7 mouse cellular contexts compared by ENCODE assay signal in genomic region chr1:59669962-59670630, GRCm38 (mm10). TPM values are rescaled to one million over a fixed set of nuclear protein-coding genes. Genes with fewer than 3 reads are reported as not detected.
DNase-seq lines count a peak whose midpoint lies in the region; ATAC-seq and TF ChIP-seq lines count a peak whose summit lies in the region.

No protein-coding gene starts in this region.

- peak overlapping the region; percentile 70 for H3K27ac ChIP-seq in ES-Bruce4 (ENCODE audit: insufficient read depth, low read length)
- H3K27ac ChIP-seq in embryonic facial prominence, embryonic 12.5 days: peak overlapping the region; percentile 97
- peak overlapping the region; percentile 95 for H3K27ac ChIP-seq in heart, embryonic 13.5 days (replicated peaks)
- H3K27ac ChIP-seq in lung, embryonic 16.5 days (ENCODE audit: low read length): peak overlapping the region; percentile 93

- under 1% methylated on average over 53 of the region's 54 CpGs for WGBS in embryonic facial prominence, embryonic 12.5 days
- under 1% methylated on average over 39 of the region's 54 CpGs for WGBS in heart, embryonic 13.5 days
- WGBS in lung, embryonic 16.5 days: under 1% methylated on average over 25 of the region's 54 CpGs

- TF ChIP-seq CTCF in ES-Bruce4 (IDR thresholded peaks at IDR 0.05; ENCODE audit: low read depth, low read length): no peak

- H3K4me2 ChIP-seq in embryonic facial prominence, embryonic 12.5 days (replicated peaks): peak overlapping the region; percentile 83
- peak overlapping the region; percentile 81 for H3K4me2 ChIP-seq in heart, embryonic 13.5 days
- H3K4me2 ChIP-seq in lung, embryonic 16.5 days (ENCODE audit: low read depth, low read length): peak overlapping the region; percentile 77

- peak overlapping the region; percentile 96 for H3K9ac ChIP-seq in ES-Bruce4 (ENCODE audit: low read depth, poor library complexity, severe bottlenecking)
- peak overlapping the region; percentile 99 for H3K9ac ChIP-seq in embryonic facial prominence, embryonic 12.5 days
- peak overlapping the region; percentile 99 for H3K9ac ChIP-seq in heart, embryonic 13.5 days
- H3K9ac ChIP-seq in lung, embryonic 16.5 days (ENCODE audit: low read length): peak overlapping the region; percentile 82

- no peaks in the 10 kb centered on the region for H3K9me3 ChIP-seq in ES-Bruce4 (replicated peaks; ENCODE audit: control insufficient read depth, insufficient read depth, low read length, poor library complexity, severe bottlenecking)
- H3K9me3 ChIP-seq in embryonic facial prominence, embryonic 12.5 days: no peaks in the 10 kb centered on the region
- no peaks in the 10 kb centered on the region for H3K9me3 ChIP-seq in heart, embryonic 13.5 days
- no peaks in the 10 kb centered on the region for H3K9me3 ChIP-seq in lung, embryonic 16.5 days (ENCODE audit: control insufficient read depth, low read length)

- peaks cover 3% of the 10 kb centered on the region; the same call in 1 of the 2 replicates for H3K36me3 ChIP-seq in ES-Bruce4 (ENCODE audit: control insufficient read depth, insufficient read depth, low read length, poor library complexity, severe bottlenecking)
- peaks cover 3% of the 10 kb centered on the region; the same call in 1 of the 2 replicates for H3K36me3 ChIP-seq in embryonic facial prominence, embryonic 12.5 days
- peaks cover 9% of the 10 kb centered on the region for H3K36me3 ChIP-seq in heart, embryonic 13.5 days
- H3K36me3 ChIP-seq in lung, embryonic 16.5 days (ENCODE audit: control insufficient read depth, insufficient read depth, low read length): no peaks in the 10 kb centered on the region

- no peak for TF ChIP-seq POLR2A in ES-Bruce4 (IDR thresholded peaks at IDR 0.05; ENCODE audit: insufficient read depth, low read length)

- no peaks in the 10 kb centered on the region for H3K4me1 ChIP-seq in ES-Bruce4 (ENCODE audit: control insufficient read depth, insufficient read depth, low read length)
- H3K4me1 ChIP-seq in embryonic facial prominence, embryonic 12.5 days: peaks cover 13% of the 10 kb centered on the region
- H3K4me1 ChIP-seq in heart, embryonic 13.5 days: peaks cover 24% of the 10 kb centered on the region
- H3K4me1 ChIP-seq in lung, embryonic 16.5 days (replicated peaks; ENCODE audit: control insufficient read depth, insufficient read depth, low read length): peaks cover 17% of the 10 kb centered on the region

- ATAC-seq in embryonic facial prominence, embryonic 12.5 days (ENCODE audit: insufficient number of reproducible peaks, insufficient read depth, low FRiP score, low TSS enrichment): peak; percentile 57
- peak; percentile 41; the same call in 1 of the 2 replicates for ATAC-seq in heart, embryonic 13.5 days (ENCODE audit: extremely low read depth, insufficient number of reproducible peaks, low FRiP score, low TSS enrichment)
- ATAC-seq in lung, embryonic 16.5 days (ENCODE audit: low read depth): peak; percentile 68

- no peaks in the 10 kb centered on the region for H3K27me3 ChIP-seq in ES-Bruce4 (ENCODE audit: control insufficient read depth, insufficient read depth, low read length, poor library complexity, severe bottlenecking)
- no peaks in the 10 kb centered on the region for H3K27me3 ChIP-seq in embryonic facial prominence, embryonic 12.5 days
- H3K27me3 ChIP-seq in heart, embryonic 13.5 days (replicated peaks): no peaks in the 10 kb centered on the region
- H3K27me3 ChIP-seq in lung, embryonic 16.5 days (ENCODE audit: control insufficient read depth, insufficient read depth, low read depth, low read length): no peaks in the 10 kb centered on the region

- no peak for TF ChIP-seq EP300 in ES-Bruce4 (IDR thresholded peaks at IDR 0.05; ENCODE audit: insufficient read depth, low read depth, low read length)

- DNase-seq in adrenal gland, adult 2 months: peak; percentile 72
- DNase-seq in kidney, postnatal 10 days: peak; percentile 54
- peak; percentile 15 for DNase-seq in ovary, postnatal 14 days (ENCODE audit: low spot score)

- peak overlapping the region; percentile 85 for H3K4me3 ChIP-seq in ES-Bruce4 (ENCODE audit: low read depth, low read length)
- H3K4me3 ChIP-seq in embryonic facial prominence, embryonic 12.5 days: peak overlapping the region; percentile 99
- peak overlapping the region; percentile 90 for H3K4me3 ChIP-seq in heart, embryonic 13.5 days
- H3K4me3 ChIP-seq in lung, embryonic 16.5 days (ENCODE audit: low read length): peak overlapping the region; percentile 98

RNA-seq across cellular contexts. Expression of gene Sumo1, which starts 0.5 kb away (rescaled TPM):
- 378 and 420 TPM in 2 replicates for polyA plus RNA-seq in ES-Bruce4 (2011; ENCODE audit: insufficient read depth, insufficient read length, low read depth, missing spikeins)
- total RNA-seq in adrenal gland, adult 2 months (2021): 100 to 1,000 TPM; 112 to 132 TPM
- polyA plus RNA-seq in adrenal gland, adult 2 months (2012; rRNA removed): 3.4 and 3.8 TPM in 2 replicates
- polyA plus RNA-seq in embryonic facial prominence, embryonic 12.5 days (2016; fragmentation: Nextera tagmentation; extraction: Ambion mirVana): 451 and 494 TPM in 2 replicates
- 223 and 245 TPM in 2 replicates for polyA plus RNA-seq in heart, embryonic 13.5 days (2015; fragmentation: Nextera tagmentation; extraction: Ambion mirVana)
- polyA plus RNA-seq in lung, embryonic 16.5 days (2015; fragmentation: Nextera tagmentation; extraction: Ambion mirVana): 366 and 371 TPM in 2 replicates

RNA-seq across cellular contexts. Expression of gene Nop58, which starts 14.7 kb away (rescaled TPM):
- polyA plus RNA-seq in ES-Bruce4 (2011; ENCODE audit: insufficient read depth, insufficient read length, low read depth, missing spikeins): 599 and 651 TPM in 2 replicates
- total RNA-seq in adrenal gland, adult 2 months (2021): 100 to 1,000 TPM in 1 of 2 experiments, 10 to 100 TPM in 1; 87.4 to 129 TPM
- 16.8 and 18.9 TPM in 2 replicates for polyA plus RNA-seq in adrenal gland, adult 2 months (2012; rRNA removed)
- 243 and 271 TPM in 2 replicates for polyA plus RNA-seq in embryonic facial prominence, embryonic 12.5 days (2016; fragmentation: Nextera tagmentation; extraction: Ambion mirVana)
- 157 and 158 TPM in 2 replicates for polyA plus RNA-seq in heart, embryonic 13.5 days (2015; fragmentation: Nextera tagmentation; extraction: Ambion mirVana)
- polyA plus RNA-seq in lung, embryonic 16.5 days (2015; fragmentation: Nextera tagmentation; extraction: Ambion mirVana): 188 and 207 TPM in 2 replicates

Comparison
In these comparisons a context has a peak if more than half of its experiments do, and no peak if none do; other contexts are left out.
1. Peak in every context shown above with its lines: DNase-seq, ATAC-seq, H3K4me3 ChIP-seq and H3K27ac ChIP-seq.
2. DNase-seq: peak in every context shown above with its lines; median percentile 72 in adrenal gland, adult 2 months; 54 in kidney, postnatal 10 days; 15 in ovary, postnatal 14 days.
3. RNA of gene Sumo1, which starts 0.5 kb away (polyA plus RNA-seq): 451 to 494 TPM in embryonic facial prominence, embryonic 12.5 days, 378 to 420 TPM in ES-Bruce4, 366 to 371 TPM in lung, embryonic 16.5 days and 223 to 245 TPM in heart, embryonic 13.5 days; 3.4 to 3.8 TPM in adrenal gland, adult 2 months; every median in the first group is over 10 times any median in the second.